Mouse (Mus musculus) neural tube, embryonic 15.5 days (tissue): ENCODE measurements around the gene Pga5. TPM values are rescaled to one million over a fixed set of nuclear protein-coding genes. Genes with fewer than 3 reads are reported as not detected.
A peak's percentile ranks its signal among the peaks of the same experiment; 100 is the strongest.

Experiments
- ATAC-seq: fragments of 200-750 bp; cut with Nextera tagmentation; 2 replicates; pipeline ENCODE4 v1.8.0; 2017; ENCODE audit warnings: mild to moderate bottlenecking, moderate TSS enrichment, moderate library complexity; ENCODE audit not compliant: low FRiP score
- H3K27ac ChIP-seq: fragments of 300-500 bp; sonication (generic); replicated peaks from 2 replicates; pipeline ENCODE4 v1.5.1; 2015; ENCODE audit warnings: mild to moderate bottlenecking, inconsistent platforms
- H3K27me3 ChIP-seq: fragments of 300-500 bp; sonication (generic); replicated peaks from 2 replicates; pipeline ENCODE4 v1.6.1; 2015; ENCODE audit warnings: inconsistent platforms
- H3K36me3 ChIP-seq: fragments of 300-500 bp; sonication (generic); 2 replicates; pipeline ENCODE4 v1.6.1; 2015; ENCODE audit warnings: inconsistent platforms
- H3K4me1 ChIP-seq: fragments of 300-500 bp; sonication (generic); 2 replicates; pipeline ENCODE4 v1.6.1; 2015; ENCODE audit warnings: inconsistent platforms
- H3K4me2 ChIP-seq: fragments of 300-500 bp; sonication (generic); 2 replicates; pipeline ENCODE4 v1.6.1; 2015; ENCODE audit warnings: inconsistent platforms, mild to moderate bottlenecking, moderate library complexity
- H3K4me3 ChIP-seq: fragments of 300-500 bp; sonication (generic); replicated peaks from 2 replicates; pipeline ENCODE4 v1.5.1; 2015; ENCODE audit warnings: mild to moderate bottlenecking, inconsistent platforms
- H3K9ac ChIP-seq: fragments of 300-500 bp; sonication (generic); replicated peaks from 2 replicates; pipeline ENCODE4 v1.6.1; 2015; ENCODE audit warnings: mild to moderate bottlenecking, inconsistent platforms
- H3K9me3 ChIP-seq: fragments of 300-500 bp; sonication (generic); replicated peaks from 2 replicates; pipeline ENCODE4 v1.6.1; 2016; ENCODE audit warnings: inconsistent platforms
- WGBS: fragments of 180-500 bp; shearing (Covaris S2); methylation state at CpG from one replicate; pipeline ENCODE4 v1.1.7; 2015; ENCODE audit warnings: mixed read lengths; 5-methylcytosine and 5-hydroxymethylcytosine counted together
- polyA plus RNA-seq: library from polyadenylated mRNA; unstranded; fragments of >200 nt; fragmentation: Nextera tagmentation; extraction: Ambion mirVana; gene quantifications from 2 replicates; pipeline ENCODE4 v1.2.1, GENCODE M21; 2015

Pga5 gene
- not detected in 2 replicates for polyA plus RNA-seq

DNA sequence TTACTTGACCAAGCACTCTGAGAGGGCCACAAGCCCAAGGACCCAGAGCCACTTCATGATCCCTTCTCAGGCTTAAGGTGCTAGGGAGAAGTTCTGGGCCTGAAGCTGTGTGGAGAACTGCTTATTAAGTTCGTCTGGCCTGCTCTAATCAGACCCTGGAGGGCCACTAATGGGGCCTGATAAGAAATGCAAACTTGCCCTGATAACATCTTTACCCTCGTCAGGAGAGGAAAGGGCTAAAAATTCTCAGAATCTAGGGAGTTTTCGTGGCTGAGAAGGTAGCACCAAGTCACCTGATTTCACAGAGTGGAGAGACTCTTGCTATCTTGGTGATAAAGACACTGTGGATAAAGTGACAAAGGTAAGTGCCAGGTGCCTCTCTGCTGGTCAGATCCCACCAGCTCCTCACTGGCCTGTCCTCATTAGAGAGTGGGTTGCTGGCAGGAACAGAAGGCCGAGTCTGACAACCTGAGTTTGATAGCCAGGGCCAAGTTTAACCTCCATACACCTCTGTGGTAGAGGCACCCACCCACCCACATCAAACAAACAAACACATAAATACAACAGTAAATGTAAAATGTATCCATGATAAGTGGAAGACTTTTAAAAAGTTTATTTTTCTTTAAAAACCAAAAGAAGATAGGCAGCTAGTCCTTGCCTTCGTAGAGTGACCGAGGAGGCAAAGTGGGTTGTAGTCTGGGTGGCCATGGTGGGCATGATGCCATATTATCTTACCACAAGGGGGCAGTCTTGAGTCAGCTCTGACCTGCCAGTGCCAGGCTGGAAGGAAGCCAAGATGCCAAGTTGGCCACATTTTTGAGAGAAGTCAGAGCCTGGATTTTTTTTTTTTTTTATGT lies at the start of gene Pga5:
Pga5 (minus strand) TSS at position 157 of the 857 bp plus-strand sequence.
- WGBS, result 46% methylated on average over 6 of the region's 6 CpGs
- H3K9me3 ChIP-seq, result no peaks in the 10 kb centered on the region
- 0 out of 2 replicates have a peak, but pooled peaks have one; percentile 69 for ATAC-seq
- no peaks in the 10 kb centered on the region for H3K27me3 ChIP-seq
- H3K4me2 ChIP-seq, result no peak within 1 kb of the TSS
- peaks cover 5% of the 10 kb centered on the region; the same call in 1 of the 2 replicates for H3K4me1 ChIP-seq
- no peak within 1 kb of the TSS for H3K4me3 ChIP-seq
- H3K9ac ChIP-seq, result no peak within 1 kb of the TSS
- no peaks in the 10 kb centered on the region for H3K36me3 ChIP-seq
- no peak within 1 kb of the TSS for H3K27ac ChIP-seq

- Histone ChIP-seq H3K4me3 (no peak overlapping the region), H3K9me3 (no peaks in the 10 kb centered on the region), H3K27ac (no peak overlapping the region), H3K36me3 (no peaks in the 10 kb centered on the region), H3K9ac (no peak overlapping the region), H3K4me1 (peaks cover 22% of the 10 kb centered on the region), H3K27me3 (no peaks in the 10 kb centered on the region), H3K4me2 (no peak overlapping the region)
- 84% methylated on average over 13 of the region's 13 CpGs for WGBS
- ATAC-seq, result no peak
Observed at GRCm38 (mm10) chr19:10724629-10725363, 46.9 kb upstream of the Pga5 start.

- Histone ChIP-seq H3K4me2 (no peak overlapping the region), H3K27ac (no peak overlapping the region), H3K4me3 (no peak overlapping the region), H3K9ac (no peak overlapping the region), H3K4me1 (peaks cover 28% of the 10 kb centered on the region), H3K27me3 (no peaks in the 10 kb centered on the region), H3K36me3 (no peaks in the 10 kb centered on the region), H3K9me3 (no peaks in the 10 kb centered on the region)
- WGBS, result 44% methylated on average over 5 of the region's 5 CpGs
- ATAC-seq, result peak; percentile 48; the same call in 1 of the 2 replicates
Observed at GRCm38 (mm10) chr19:10723649-10724048, 45.8 kb upstream of the Pga5 start.

- no peak overlapping the region for H3K27ac ChIP-seq
- WGBS, result 23% methylated on average over 13 of the region's 13 CpGs
- H3K27me3 ChIP-seq, result no peaks in the 10 kb centered on the region
- no peaks in the 10 kb centered on the region for H3K36me3 ChIP-seq
- no peak overlapping the region for H3K4me2 ChIP-seq
- no peak overlapping the region for H3K4me3 ChIP-seq
- peaks cover 28% of the 10 kb centered on the region for H3K4me1 ChIP-seq
- H3K9ac ChIP-seq, result no peak overlapping the region
- ATAC-seq, result no peak
- no peaks in the 10 kb centered on the region for H3K9me3 ChIP-seq
Observed at GRCm38 (mm10) chr19:10723084-10723483, 45.2 kb upstream of the Pga5 start.

DNA sequence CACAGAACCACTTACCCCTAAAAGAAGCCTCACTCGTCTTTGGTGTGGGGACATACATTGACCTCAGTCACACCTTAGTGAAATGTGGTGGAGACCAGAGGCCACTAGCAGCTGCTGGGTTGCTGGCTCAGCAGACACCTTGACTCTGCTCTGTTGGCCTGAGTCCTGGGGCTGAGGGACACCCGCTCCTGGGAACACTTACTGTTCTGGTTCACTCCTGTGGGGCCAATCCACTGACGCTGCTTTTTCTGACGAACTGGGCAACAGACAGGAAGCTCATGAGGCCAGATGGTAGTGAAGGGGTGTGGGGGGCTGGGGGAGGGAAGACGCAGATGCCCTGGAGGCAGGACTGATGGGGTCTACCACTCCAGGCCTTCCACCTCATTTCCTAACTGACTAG lies 43.2 kb upstream of the Pga5 start:
- Histone ChIP-seq H3K27ac (no peak overlapping the region), H3K27me3 (no peaks in the 10 kb centered on the region), H3K9me3 (no peaks in the 10 kb centered on the region), H3K4me2 (no peak overlapping the region), H3K36me3 (no peaks in the 10 kb centered on the region), H3K4me3 (no peak overlapping the region), H3K9ac (no peak overlapping the region), H3K4me1 (peaks cover 28% of the 10 kb centered on the region)
- ATAC-seq, result no peak
- WGBS, result 50% methylated on average over 5 of the region's 5 CpGs

- 22% methylated on average over 3 of the region's 3 CpGs for whole genome bisulfite sequencing
- H3K36me3 ChIP-seq, result no peaks in the 10 kb centered on the region
- peaks cover 28% of the 10 kb centered on the region for H3K4me1 ChIP-seq
- ATAC-seq, result no peak
- H3K9ac ChIP-seq, result no peak overlapping the region
- H3K4me2 ChIP-seq, result no peak overlapping the region
- H3K9me3 ChIP-seq, result no peaks in the 10 kb centered on the region
- H3K27ac ChIP-seq, result no peak overlapping the region
- H3K27me3 ChIP-seq, result no peaks in the 10 kb centered on the region
- no peak overlapping the region for H3K4me3 ChIP-seq
Observed at GRCm38 (mm10) chr19:10720524-10720923, 42.7 kb upstream of the Pga5 start.

DNA sequence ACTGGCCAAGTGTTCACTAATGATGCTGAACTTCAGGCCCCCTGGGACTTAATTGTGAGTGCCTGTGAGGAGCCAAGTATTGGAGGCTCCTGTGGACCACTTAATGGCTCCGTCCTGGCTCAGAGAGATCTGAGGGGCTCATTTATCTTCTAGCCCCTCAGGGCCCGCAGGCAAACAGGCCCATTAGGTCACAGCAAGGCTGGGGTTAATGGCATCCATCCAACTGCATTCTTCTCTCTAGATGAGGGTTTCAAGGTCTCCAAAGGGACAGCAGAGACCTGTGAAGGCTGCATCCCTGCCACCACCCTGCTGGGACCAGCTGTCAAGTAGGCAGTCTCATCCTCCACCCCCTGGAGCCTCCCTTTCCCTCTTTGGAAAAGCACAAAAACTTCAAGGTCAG lies 41.9 kb upstream of the Pga5 start:
- H3K4me2 ChIP-seq, result no peak overlapping the region
- H3K27ac ChIP-seq, result no peak overlapping the region
- 11% methylated on average over 2 of the region's 2 CpGs for WGBS
- no peak for ATAC-seq
- H3K9me3 ChIP-seq, result no peaks in the 10 kb centered on the region
- H3K4me1 ChIP-seq, result peaks cover 28% of the 10 kb centered on the region
- no peak overlapping the region for H3K4me3 ChIP-seq
- H3K36me3 ChIP-seq, result no peaks in the 10 kb centered on the region
- H3K27me3 ChIP-seq, result no peaks in the 10 kb centered on the region
- no peak overlapping the region for H3K9ac ChIP-seq

DNA sequence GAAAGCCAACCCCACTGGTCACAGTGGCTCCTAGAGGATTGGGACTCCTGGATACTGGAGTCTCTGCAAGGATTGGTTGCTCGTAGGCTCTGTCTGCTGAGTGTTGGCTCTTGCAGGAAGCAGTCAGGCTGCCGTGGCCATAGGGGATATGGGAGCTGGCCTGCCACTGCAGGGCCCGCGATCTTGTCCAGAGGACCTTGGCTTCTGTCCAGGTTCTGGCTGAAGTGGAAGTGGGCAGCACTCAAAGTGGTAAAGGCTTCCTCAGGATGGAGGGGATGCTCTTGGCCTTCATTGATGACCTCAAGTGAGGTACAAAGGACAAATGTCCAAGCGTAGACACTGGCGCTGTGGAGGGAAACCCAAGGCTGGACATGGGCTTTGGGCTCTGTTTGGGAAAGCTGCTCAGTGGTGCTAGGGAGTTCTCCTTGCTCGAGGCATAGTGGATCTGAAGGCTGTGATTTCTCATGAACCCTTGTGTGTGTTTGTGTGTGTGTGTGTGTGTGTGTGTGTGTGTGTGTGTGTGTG lies 40.4 kb upstream of the Pga5 start:
- Histone ChIP-seq H3K4me2 (no peak overlapping the region), H3K9me3 (no peaks in the 10 kb centered on the region), H3K36me3 (peaks cover 9% of the 10 kb centered on the region), H3K4me3 (no peak overlapping the region), H3K27ac (no peak overlapping the region), H3K4me1 (peaks cover 23% of the 10 kb centered on the region), H3K9ac (no peak overlapping the region), H3K27me3 (no peaks in the 10 kb centered on the region)
- 78% methylated on average over 7 of the region's 7 CpGs for WGBS
- ATAC-seq, result no peak

GRCm38 (mm10) chr19:10715476-10715875 lies 37.6 kb upstream of the Pga5 start:
- H3K4me3 ChIP-seq, result no peak overlapping the region
- no peak for ATAC-seq
- peaks cover 28% of the 10 kb centered on the region for H3K36me3 ChIP-seq
- no peak overlapping the region for H3K4me2 ChIP-seq
- no peaks in the 10 kb centered on the region for H3K9me3 ChIP-seq
- H3K4me1 ChIP-seq, result peaks cover 21% of the 10 kb centered on the region
- 88% methylated on average over 6 of the region's 6 CpGs for WGBS
- H3K9ac ChIP-seq, result no peak overlapping the region
- H3K27me3 ChIP-seq, result no peaks in the 10 kb centered on the region
- H3K27ac ChIP-seq, result 0 out of 2 replicates have a peak overlapping the region, but pooled peaks have one; percentile 60

DNA sequence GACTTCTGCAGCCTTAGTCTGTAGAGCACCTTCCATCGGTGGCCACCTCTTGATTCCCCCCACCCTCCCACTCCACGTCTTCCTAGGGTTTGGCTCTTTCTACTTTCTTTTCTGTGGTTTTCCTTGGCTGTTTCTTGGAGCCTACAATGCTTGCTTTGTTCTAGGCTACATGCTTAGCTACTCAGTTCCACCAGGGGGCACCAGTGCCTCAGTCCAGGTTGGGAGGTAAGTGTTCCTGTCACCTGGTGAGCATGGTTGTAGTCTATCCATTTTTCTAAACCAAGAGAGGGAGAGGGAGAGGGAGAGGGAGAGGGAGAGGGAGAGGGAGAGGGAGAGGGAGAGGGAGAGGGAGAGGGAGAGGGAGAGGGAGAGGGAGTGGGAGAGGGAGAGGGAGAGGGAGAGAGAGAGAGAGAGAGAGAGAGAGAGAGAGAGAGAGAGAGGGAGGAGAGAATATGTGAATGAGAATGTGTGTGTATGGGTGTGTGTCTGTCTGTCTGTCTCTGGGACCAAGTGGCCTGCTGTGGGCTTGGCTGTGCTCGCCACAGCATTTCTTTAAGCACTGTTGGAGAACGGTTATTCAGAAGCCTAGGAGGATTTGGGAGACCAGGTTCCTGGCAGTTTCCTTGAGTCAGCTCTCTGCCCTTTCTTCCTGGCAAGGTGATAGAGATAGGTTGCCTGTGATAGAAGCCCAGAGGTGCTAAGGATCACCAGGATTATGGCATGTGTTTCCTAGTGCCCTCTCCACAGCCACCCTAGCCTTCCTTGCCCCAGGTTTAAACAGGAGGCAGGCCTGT lies 37.0 kb upstream of the Pga5 start:
- Histone ChIP-seq H3K9ac (no peak overlapping the region), H3K4me3 (no peak overlapping the region), H3K27me3 (no peaks in the 10 kb centered on the region), H3K9me3 (no peaks in the 10 kb centered on the region), H3K27ac (peak overlapping the region; percentile 60), H3K4me1 (peaks cover 20% of the 10 kb centered on the region), H3K4me2 (no peak overlapping the region), H3K36me3 (peaks cover 30% of the 10 kb centered on the region)
- ATAC-seq, result peak; percentile 69
- 42% methylated on average over 4 of the region's 4 CpGs for WGBS

DNA sequence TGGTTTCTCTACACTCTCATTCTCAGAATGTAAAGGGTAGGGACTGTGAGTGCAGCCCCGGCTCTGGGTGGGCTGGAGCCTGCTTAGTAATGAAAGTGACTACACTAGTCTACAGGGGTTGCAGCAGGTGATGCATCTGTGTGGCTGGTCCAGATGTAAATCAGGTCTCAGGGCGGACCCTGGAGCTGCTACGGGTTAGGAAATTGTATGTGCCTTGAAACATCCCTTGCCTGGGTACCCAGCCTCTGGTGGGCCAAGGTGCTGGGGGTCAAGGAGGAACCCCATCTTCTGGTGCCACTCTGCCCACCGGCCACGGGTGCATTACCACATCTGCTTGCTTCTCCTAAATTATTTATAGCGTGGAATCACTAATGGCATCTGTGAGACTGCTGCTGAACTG lies 36.3 kb upstream of the Pga5 start:
- Histone ChIP-seq H3K9me3 (no peaks in the 10 kb centered on the region), H3K4me3 (no peak overlapping the region), H3K27ac (peak overlapping the region; percentile 51; the same call in 1 of the 2 replicates), H3K27me3 (no peaks in the 10 kb centered on the region), H3K36me3 (peaks cover 30% of the 10 kb centered on the region), H3K9ac (no peak overlapping the region), H3K4me1 (peaks cover 21% of the 10 kb centered on the region), H3K4me2 (no peak overlapping the region)
- 63% methylated on average over 6 of the region's 6 CpGs for WGBS
- ATAC-seq, result no peak
